Mouse (Mus musculus) cerebellum, adult 2 months (tissue): ENCODE measurements at regions not wholly inside any gene's neighbourhood (a gene's known extent, or its start where the extent isn't known, plus 50 kb on each side); places are given as distances from the start of the nearest gene placed in this dataset.

Source experiments
- CTCF ChIP-seq: fragments of 200-500 bp; IDR thresholded peaks from 2 replicates; pipeline ENCODE4 v1.5.1; 2011; ENCODE audit warnings: low read depth, mild to moderate bottlenecking, control low read depth, low read length, moderate library complexity, borderline replicate concordance; ENCODE audit not compliant: insufficient read depth
- POLR2A ChIP-seq: fragments of 200-500 bp; IDR thresholded peaks from 2 replicates; pipeline ENCODE4 v1.6.1; 2011; ENCODE audit warnings: low read length, control low read depth, borderline replicate concordance; ENCODE audit not compliant: insufficient read depth

DNA sequence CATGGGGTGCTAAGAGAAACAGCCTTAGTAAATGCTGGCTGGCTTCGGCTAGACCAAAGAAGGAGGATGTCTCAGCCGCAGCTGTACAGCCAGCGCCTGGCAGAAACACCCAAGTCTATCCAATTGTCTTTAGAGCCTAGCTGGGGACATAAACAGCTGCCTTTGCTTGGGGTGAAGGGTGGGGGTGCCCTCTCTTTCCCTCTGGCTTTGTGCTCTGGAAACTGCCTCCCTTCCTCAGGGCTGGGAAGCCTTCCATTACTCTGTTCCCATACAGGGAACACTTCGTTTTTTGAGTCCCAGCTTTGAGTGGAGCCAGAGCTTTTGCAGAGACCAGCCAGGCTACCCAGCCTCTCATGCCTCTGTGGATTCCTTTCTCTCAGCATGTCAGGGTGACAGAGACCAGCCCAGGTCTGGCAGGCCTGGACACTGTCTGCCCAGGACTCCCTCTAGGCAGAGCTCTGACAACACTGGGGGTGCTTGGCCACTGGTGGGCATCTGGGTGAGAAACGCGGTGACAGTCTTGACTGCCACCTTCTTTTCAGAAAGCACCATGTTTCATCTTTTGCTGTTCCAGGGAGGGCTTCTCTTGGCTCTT, 421.2 kb upstream of the Tbx3 start:
- TF ChIP-seq CTCF: no peak
- no peak for TF ChIP-seq POLR2A
